Mouse (Mus musculus): Measurements from ENCODE around the gene Syce1l.

The Syce1l gene

DNA sequence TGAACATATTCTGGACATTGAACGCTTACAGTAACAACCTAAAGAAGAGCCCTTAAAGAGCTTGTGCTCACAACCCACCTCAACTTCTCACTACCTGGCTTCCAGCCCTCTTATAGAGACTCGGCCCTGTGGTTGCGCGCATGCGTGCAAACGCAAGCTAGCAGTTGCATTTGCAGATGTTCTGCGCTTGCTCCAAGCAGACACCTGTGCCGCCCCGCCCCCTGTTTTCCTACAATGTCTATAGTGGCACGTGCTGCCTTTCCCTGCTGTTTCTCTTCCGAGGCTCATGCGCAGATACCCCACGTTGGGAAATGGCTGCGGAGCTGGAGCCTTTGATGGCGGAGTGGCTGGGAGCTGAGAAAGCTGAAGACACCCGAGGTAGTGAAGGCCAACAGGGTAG lies at the start of gene Syce1l:
Gene Syce1l, plus strand, starts transcription at position 288 of the 400 bp plus-strand sequence.
- DNase-seq: no peak

DNA sequence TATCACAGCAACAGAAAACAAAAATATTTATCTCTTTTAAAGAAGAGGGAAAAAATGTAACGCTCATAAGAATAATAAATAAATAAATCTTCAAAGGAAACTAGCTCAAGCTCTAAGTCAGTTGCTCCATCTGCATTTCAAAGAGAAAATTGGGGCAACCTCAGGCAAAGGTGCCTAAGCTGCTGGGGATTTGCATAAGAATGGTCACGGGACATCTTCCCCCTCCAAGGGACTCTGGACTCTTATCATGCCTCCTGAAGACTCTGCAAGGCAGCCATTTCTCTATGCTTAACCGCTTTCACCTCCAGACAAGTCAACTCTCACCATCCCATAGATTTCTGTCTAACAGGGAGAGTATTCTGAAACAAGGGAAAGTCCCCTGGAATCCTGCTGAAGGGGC lies 44.6 kb upstream of the Syce1l start:
- DNase-seq: no peak

DNA sequence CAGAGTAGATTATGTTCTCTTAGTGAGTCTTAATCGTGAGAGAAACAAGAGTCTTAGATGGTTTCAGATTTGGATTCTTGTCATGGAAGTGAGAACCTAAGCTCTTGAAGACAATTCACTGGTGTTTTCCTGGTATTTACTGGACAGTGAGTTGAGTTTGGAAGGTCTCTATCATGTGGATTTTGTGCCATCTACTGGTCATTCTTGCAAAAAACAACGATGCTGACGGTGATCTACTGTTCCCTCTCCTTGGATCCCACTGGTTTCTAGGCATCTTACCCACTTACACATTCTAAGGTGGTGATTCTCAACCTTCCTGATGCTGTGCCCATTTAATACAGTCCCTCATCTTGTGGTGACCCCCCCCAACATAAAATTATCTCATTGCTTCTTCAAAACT lies 10.4 kb upstream of the Syce1l start:
- DNase-seq: no peak

- DNase-seq: no peak
These were observed 8.9 kb upstream of the Syce1l start for GRCm38 (mm10) chr8:113634161-113634560.

GRCm38 (mm10) chr8:113634670-113635591 lies 8.1 kb upstream of the Syce1l start, which contains the start of gene Mon1b:
Gene Mon1b (plus strand): TSS chr8:113635587.
- DNase-seq: peak; percentile 93

DNA sequence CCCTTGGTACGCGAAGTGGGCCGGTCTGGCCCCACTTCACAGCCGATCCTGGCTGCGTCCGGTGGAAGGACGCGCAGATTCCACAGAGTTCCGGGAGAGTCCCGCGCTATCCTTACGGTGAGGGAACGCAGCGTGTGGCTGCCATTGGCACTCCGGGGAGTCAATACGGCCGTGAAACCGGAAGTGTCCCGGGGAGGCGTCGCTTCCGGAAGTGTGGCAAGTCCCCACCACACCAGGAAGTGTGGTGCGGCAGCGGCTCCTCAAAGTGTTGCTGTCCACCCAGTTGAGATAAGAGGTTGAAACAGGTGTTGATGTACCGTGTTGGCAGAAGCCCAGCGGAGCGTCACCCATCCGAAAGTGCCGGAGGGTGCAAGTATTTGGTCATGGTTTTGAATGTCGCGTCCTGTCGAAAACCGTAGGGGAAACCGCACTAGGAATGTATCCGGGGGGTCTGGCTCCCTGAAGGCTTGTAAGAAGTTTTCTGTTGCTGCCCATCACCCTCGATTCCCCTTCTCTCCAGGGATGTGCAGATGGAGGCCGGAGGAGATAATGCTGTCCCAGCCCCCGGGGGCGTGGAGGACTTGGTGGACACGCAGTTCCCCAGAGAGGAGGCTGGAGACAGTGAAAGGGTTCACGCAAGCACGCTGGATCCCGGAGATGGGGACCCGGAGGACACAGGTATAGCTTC lies 7.3 kb upstream of the Syce1l start:
- DNase-seq: peak; percentile 83

DNA sequence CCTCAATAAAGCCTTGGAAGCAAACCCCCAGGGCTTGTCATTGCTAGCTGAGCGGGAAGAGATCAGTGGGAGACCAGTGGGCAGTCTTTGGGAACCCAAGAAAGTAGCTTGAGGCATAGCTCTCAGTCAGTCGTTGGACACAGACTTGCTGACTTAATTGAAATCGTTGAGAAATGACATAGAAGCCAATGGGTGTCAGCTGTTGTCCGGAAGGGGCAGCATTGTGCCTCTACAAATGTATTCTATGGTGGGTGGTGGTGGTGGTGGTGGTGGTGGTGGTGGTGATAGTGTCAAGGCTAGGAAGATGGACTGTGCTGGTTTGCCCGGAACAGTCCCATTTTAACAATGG lies 6.8 kb upstream of the Syce1l start:
- no peak for DNase-seq

DNA sequence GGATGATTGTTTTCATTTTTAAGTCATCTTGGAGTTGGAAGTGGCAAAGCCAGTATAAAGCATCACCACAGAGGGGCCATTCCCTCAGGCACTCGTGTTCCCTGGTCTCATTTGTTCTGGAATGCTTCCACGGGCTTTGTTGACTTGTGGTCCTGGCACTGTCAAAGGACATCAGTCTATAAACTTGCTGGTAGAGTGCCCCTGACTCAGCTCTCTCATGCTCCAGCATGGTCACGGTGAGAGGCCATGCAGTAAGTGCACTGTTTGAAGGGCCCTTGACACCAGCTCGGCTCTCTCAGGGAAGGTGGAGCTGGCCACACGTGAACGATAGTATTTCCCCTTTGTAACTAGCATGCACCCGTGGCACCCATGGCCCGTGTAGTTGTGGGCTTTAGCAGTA lies 2.7 kb upstream of the Syce1l start:
- no peak for DNase-seq

DNA sequence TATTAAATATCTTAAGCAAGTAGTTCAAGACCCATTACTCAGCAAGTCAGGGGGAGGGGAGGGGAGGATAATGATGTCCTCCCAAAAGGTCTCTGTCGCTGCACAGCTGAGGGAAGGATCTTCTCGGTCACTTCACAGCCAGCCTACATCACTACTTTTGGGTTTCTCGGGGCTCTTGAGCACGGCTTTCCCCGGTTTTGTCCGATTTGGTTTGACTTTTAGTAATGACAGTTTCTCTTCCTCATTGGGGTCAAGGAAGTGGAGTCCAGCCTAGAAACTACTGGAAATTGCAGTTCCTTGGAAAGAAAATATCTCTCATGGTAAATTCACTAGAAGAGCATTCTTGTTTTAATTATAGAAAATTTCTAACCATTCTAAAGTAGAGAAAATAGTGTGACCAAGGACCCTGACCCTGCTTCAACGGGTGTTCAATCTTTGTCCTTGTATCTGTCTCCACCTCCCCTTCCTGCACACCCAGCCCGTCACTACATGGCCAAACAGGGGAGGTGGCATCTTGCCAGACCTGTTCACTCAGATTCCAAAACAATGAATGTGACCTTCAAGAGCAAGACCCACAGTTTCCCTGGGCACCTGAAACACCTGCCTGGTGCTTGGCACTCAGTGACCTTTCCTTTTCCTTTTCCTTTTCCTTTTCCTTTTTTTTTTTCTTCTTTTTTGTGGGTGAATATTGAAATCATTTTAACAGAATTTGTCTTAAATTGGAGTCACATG lies 632 bp downstream of the Syce1l start:
- no peak for DNase-seq

DNA sequence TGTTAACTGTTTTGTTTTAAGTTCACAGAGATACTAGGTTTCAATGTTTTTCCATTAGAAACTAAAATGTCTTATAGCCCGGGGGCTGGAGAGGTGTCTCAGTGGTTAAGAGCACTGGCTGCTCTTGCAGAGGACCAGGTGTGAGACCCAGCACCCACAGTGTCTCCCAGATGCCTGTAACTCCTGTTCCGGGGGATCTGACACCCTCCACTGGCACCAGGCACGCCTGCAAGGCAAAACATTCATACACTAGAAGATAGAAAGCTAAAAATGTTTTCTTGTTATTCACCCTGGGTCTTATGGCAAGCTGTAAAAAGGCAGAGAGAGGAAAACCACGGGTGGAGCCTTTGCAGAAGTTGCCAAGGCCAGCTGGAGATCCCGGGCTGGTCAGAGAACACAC lies 2.2 kb downstream of the Syce1l start:
- DNase-seq: no peak

- DNase-seq: no peak
These were observed 9.4 kb downstream of the Syce1l start for GRCm38 (mm10) chr8:113652450-113652849.

- DNase-seq: no peak
These were observed 10.1 kb downstream of the Syce1l start for GRCm38 (mm10) chr8:113653151-113653550.

- DNase-seq: no peak
These were observed 13.1 kb downstream of the Syce1l start for GRCm38 (mm10) chr8:113656154-113656553.

GRCm38 (mm10) chr8:113656681-113657298 lies 13.8 kb downstream of the Syce1l start:
- no peak for DNase-seq

- no peak for DNase-seq
These were observed 17.1 kb downstream of the Syce1l start for GRCm38 (mm10) chr8:113660128-113660527.

GRCm38 (mm10) chr8:113664544-113664943 lies 21.5 kb downstream of the Syce1l start:
- DNase-seq: peak; percentile 89

DNA sequence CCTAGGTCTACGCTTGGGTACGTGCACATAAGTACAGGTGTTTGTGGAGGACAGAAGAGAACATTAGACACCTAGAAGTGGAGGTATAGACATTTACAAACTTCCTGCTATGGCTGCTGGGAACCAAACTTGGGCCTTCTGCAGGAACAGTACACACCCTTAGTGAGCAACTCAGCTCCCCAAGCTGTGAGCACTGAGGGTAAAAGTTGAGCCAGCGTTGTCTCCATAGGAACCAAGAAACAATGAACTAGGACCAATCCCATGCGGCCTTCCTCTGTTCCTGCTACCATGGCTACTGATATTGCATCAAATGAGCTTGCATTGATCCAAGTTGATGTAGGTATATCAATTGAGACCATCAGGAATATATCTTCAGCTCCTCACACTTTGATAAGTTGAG lies 22.0 kb downstream of the Syce1l start:
- DNase-seq: no peak

- DNase-seq: no peak
These were observed 22.9 kb downstream of the Syce1l start for GRCm38 (mm10) chr8:113665951-113666350.

- DNase-seq: no peak
These were observed 23.9 kb downstream of the Syce1l start for GRCm38 (mm10) chr8:113666714-113667432.

GRCm38 (mm10) chr8:113669924-113670323 lies 26.9 kb downstream of the Syce1l start:
- DNase-seq: no peak

DNA sequence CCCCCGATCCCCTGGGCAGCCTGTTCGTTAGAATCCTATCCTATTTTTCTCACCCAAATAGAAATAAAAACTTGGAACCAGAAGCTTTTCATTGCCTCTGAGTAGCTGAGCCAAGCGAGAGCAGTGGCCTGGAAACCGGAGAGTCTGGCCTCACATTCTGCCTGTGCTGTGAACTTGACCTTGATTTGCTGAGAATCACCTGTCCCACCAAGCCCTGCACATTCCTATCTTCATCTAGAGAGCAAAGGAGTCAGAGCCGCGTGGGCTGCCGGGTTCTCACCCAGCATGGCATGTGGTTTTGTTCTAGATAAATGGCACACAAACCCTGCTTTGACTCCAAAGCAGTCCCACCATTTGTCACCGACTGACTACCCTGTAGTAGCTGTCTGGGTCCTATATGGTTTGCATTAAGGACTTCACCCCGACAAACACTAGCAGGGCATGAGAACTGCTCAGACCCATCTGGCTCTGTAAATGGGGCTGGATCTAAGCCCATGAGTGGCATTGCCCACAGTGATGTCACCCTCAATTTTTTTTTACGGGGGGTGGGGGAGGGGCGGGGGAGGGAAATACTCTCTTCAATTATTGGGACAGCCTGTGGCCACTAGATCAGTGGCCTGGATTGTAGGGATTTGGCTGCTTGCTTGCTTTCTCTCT lies 29.7 kb downstream of the Syce1l start:
- DNase-seq: no peak

DNA sequence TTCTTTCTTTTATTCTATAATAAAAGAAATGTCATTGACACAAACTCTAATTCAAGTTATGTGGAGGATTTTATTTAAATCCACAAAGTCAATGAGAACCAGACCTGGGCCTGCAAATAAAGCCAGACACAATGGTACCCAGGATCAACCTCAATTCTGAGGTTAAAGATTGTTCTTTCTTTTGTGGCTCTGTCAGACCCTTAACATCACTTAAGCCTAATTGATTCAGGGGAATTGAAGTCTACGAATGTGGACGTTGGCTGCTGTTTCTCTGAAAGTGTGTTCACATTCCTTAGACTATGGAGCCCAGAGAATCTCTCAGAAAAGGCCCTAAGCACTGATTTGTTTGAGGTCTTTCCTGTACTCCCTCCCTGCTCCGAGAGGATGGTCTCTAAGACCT lies 30.3 kb downstream of the Syce1l start:
- DNase-seq: no peak

All from right cerebral cortex, postnatal 4 days (tissue).